Mouse (Mus musculus): ENCODE data around the gene Pros1.

The Pros1 gene

DNA sequence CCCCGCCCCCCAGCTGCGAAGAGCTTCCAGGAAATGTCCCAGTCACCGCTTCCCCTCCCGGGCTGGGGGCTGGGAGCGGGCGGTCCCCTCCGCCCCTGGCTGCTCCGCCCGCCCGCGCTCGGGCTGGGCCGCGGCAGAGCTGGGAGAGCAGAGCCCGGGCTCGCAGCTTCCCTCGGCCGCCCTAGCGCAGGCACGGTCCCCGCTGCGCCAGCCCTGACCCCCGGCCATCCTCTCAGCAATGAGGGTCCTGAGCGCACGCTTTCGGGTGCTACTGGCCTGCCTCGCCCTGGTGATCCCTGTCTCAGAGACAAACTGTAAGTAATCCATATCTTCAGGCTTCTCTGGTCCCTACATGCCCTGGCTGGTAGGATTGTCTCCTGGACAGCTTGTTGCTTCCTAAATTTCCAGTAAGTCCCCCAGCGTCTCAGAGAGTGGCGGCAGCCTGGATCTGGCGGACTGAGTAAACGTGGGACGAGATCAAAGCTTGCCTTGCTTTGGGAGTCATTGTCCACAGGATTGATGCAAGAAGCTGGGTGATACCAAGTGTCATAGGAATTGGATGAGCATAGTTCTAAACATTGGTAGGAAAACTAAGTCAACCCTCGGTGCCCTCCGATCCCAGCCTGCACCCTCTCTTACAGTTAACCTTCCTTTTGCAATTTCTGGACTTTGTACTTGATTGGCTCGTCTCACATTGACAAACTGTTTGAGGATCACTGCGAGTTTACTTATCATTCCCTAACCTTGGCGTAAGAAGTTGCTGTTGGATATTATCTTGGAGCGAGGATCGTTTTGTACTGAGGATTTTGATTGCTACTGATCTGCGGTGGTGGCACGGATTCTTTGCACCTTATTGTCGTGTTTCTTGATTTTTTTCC is at the start of gene Pros1:
Pros1 (plus strand) TSS at position 117 of the 878 bp plus-strand sequence.
- CTCF ChIA-PET = interaction anchor here in 2 of 4 experiments (0.6 to 1.6 kb wide), 4 partner anchors 16 to 28 kb away, joined by 3 to 6 read pairs (median 4); no protein-coding TSS in a partner anchor
- POLR2A ChIA-PET = interaction anchor here in 2 of 4 experiments (0.6 to 5.2 kb wide), 10 partner anchors 8 to 150 kb away, joined by 3 to 25 read pairs (median 4); partner anchors contain the start of genes Arl13b (in 1 of the 2) and Nsun3 (in 1 of the 2)

DNA sequence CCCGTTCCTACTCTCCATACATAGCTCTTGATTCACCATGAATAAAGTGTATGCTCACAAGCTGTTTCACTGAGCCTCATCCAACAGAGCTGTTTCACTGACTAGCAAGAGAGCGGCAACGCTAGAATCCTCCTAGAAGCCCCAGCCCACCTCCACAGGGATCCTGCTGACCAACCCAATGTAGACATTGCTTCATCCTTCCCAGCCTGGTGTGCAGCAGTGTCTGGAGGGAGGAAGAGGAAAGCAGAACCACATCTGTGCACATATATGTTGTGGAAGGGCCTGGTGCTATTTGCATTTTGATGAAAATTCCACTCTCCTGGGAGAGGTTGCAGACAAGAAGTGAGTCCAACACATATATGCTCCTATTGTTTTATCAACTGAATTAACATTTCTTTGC is 49.5 kb upstream of the Pros1 start:
- ChIA-PET CTCF (no interaction called here), POLR2A (no interaction called here)

DNA sequence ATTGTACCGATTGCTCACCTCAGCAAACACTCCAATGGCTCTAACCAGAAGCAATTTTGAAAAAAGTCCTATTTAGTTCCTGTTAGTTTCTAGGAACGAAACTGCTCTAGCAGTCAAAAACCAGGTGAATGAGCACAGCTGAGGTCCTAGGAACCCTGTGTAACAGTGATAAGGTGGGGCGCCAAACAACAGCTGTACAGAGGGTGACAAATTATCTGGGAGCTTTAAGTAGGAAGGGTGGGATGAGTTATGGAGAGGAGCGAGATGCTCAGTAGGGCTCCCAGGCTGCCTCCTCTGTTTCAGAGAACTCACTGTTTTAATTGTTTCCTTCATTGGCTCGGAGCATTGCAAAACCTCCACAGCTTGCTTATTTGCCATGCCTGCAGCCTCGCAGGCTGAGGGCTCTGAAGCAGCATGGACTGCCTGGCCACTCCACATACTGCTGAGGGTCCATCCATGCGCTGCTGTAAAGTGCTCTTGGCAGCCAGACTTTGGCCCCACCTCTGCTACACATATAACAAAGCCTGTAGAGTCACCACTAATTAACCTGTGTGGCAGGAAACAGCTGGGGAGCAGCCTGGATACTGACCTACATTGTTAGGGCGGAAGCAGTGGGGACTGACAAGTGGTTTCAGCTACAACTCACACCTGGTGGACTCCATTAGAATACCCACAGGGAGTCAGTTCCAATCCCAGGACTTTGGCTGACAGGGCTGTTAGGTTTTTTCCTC is 46.7 kb upstream of the Pros1 start:
- ChIA-PET POLR2A (interaction anchor here in 1 of 4 experiments (0.7 kb wide), 1 partner anchor 35 kb away, joined by 3 read pairs; no protein-coding TSS in a partner anchor), CTCF (interaction anchor here in 2 of 4 experiments (1.5 to 2.1 kb wide), 2 partner anchors 19 kb away, joined by 5 to 8 read pairs; no protein-coding TSS in a partner anchor)

DNA sequence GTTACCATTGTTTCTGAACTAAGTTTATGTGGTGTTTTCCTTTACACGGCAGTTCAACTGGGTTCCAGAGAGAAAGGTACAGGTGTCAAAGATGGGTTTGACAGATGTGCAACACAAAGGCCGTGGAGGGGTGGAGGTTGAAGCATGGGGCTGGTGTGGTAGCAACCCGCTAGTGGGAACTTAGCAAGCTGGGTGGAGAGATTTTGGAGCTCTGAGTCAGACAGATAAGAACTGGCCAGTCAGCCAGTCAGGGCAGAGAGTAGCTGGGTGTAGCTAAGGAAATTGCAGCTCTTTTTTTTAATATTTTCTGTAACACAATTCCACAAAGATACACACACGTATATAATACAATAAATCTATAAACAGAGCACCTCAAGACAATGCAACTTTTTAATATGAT is 43.3 kb upstream of the Pros1 start:
- CTCF ChIA-PET = interaction anchor here in 1 of 4 experiments (0.7 kb wide), 1 partner anchor 15 kb away, joined by 3 read pairs; no protein-coding TSS in a partner anchor
- POLR2A ChIA-PET = interaction anchor here in 1 of 4 experiments (2.4 kb wide), 1 partner anchor 25 kb away, joined by 7 read pairs; the partner anchor contains the start of gene Nsun3

DNA sequence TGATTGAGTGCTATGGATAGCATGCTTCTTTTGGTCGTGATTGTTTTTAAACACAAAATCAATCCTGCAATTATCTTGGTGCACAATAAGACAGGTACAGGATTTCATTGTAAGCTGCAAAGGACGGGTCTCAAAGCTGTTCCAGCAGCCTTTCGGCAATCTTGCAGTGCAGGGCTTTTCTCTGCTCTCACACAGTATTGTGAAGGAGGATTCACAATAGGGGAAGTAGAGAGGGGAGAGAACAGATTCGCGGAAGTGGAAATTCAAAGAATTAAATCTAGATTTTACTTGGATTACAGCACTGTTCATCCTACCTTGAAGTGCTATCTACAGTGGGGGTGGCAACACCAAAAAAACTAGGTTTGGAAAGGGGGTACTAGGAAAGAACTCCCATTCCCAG is 40.3 kb upstream of the Pros1 start:
- CTCF ChIA-PET = interaction anchor here in 3 of 4 experiments (1.3 to 1.7 kb wide), 3 partner anchors 12 to 13 kb away, joined by 3 to 5 read pairs (median 4); no protein-coding TSS in a partner anchor
- POLR2A ChIA-PET = interaction anchor here in 1 of 4 experiments (1.6 kb wide), 2 partner anchors 12 to 27 kb away, joined by 3 to 4 read pairs; partner anchors contain the start of gene Nsun3

DNA sequence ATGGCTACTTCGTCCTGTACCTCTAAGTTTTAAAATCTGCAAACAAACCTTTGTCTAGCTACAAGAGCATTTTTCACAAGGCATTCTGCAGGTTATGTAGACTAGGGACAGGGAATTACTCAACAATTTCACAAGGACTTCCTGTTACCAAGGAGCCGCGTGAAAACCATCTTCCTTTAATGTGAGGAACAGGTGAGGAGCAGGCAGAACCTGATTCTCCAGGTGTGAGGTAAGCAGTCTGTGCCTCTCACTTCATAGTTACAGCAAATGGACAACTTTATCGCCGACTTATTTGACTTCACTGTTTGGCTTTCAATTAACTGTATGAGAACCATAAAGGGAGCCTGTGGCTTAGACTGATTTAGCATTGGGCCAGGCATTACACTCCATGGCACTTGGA is 39.6 kb upstream of the Pros1 start, which contains the start of gene Stx19:
Stx19 (plus strand) TSS at position 186 of the 400 bp plus-strand sequence.
- CTCF ChIA-PET = interaction anchor here in 2 of 4 experiments (1.0 to 1.7 kb wide), 2 partner anchors 12 kb away, joined by 3 read pairs; no protein-coding TSS in a partner anchor

DNA sequence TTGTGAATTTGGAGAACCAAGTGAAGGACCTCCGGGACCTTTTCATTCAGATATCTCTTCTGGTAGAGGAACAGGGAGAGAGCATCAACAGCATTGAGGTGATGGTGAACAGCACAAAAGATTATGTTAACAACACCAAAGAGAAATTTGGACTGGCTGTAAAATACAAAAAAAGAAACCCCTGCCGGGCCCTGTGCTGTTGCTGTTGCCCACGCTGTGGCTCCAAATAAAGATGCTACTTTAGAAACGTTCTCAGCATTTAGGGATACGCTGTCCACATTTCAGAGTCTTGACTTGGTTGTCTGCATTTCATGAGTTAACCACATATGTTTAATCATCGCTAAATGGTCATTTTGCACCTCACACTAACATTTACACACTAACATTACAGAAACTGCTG is 31.6 kb upstream of the Pros1 start:
- POLR2A ChIA-PET = no interaction called here
- CTCF ChIA-PET = no interaction called here

More for the DNA sequence above, 39.6 kb upstream of the Pros1 start, which contains the start of gene Stx19:
- POLR2A ChIA-PET = interaction anchor here in 1 of 4 experiments (1.6 kb wide), 1 partner anchor 13 kb away, joined by 4 read pairs; no protein-coding TSS in a partner anchor

DNA sequence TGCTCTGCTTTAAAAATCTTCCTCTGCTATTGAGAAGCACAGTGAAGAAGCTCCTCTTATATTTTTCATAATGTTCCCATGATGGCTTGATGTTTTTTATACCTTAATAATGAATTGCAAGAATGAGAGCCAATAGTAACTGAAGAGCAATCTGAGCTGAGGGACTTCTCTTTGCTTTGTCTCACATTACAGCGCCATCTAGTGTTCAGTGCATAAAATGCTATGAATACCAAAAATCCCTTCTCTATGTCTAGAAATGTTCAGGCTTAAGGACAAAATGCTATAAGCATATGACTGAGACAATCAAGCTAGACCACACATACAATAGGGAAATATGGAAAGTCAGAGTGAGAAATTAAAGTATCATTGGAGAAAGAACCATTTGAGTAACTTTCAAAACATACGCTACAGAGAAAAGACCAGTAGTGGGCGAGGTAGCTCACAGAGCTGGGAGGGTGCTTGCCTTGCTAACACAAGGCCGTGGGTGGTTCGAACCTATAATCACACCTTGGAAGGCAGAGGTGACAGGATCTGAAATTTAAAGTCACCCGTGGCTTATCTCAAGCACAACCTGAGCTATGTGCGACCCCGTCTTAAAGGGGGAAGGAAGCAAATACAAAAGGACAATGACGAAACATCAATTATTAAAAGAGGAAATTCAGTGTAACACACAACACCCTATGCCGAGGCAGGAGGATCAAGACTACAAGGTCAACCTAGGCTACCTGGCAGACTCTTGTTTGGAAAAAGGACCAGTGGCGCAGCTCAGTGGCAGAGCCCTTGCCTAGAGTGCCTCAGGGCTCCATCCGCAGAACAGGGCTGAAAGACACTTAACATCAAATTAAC is 27.7 kb upstream of the Pros1 start:
- ChIA-PET POLR2A (interaction anchor here in 3 of 4 experiments (0.6 to 3.1 kb wide), 6 partner anchors 20 to 60 kb away, joined by 3 to 11 read pairs (median 3); partner anchors contain the start of genes Arl13b (in 3 of the 3) and Nsun3 (in 2 of the 3)), CTCF (interaction anchor here (0.5 to 2.0 kb wide), 28 partner anchors 9 to 1301 kb away, joined by 3 to 8 read pairs (median 3); partner anchors contain the start of genes Nsun3 (in 3 of the 4), Arl13b (in 1 of the 4), Pros1 (in 1 of the 4) and Stx19 (in 1 of the 4))

DNA sequence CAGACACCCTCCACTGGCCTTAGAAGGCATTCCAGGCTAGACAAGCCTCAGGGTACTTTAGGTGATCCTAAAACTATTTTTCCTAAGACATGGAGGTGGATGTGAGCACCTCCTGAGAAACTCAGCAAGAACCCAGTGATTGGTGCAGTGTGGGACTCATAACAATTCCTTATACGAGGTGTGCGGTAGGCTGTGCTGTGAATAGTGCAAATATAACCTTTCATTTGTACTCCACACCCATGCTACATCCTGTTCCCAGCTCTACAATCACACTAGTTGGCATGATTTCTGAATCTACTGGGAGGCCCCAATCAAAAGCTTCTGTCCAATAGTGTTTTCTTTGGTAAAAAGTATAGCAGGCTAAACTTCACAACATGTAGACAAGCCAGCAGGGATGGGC is 22.1 kb upstream of the Pros1 start:
- ChIA-PET POLR2A (interaction anchor here in 2 of 4 experiments (0.7 to 1.8 kb wide), 9 partner anchors 11 to 54 kb away, joined by 3 to 15 read pairs (median 5); partner anchors contain the start of genes Arl13b (in 2 of the 2), Nsun3 (in 2 of the 2) and Pros1 (in 1 of the 2)), CTCF (interaction anchor here in 3 of 4 experiments (0.6 to 1.8 kb wide), 14 partner anchors 11 to 325 kb away, joined by 3 to 16 read pairs (median 3); partner anchors contain the start of genes Arl13b (in 3 of the 3), Pros1 (in 2 of the 3) and Nsun3 (in 1 of the 3))

DNA sequence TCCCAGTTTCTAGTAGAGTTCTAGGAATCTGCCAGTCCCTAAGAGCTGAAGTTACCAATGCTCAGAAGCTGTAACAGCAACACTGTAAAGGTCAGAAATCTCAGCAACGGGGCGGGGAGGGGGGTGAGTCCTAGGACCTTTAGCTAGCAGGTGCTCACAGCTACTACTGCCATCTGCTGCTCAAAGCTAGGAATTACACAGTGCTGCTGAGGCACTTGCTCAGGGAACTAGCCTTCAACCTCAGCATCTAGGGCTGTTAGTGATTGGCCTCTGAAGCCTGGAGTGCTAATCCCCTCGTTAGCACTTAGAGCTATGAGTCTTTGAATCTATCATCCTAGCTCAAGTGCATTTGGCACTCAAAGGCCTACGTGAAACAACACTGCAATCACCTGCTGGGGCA is 21.6 kb upstream of the Pros1 start:
- CTCF ChIA-PET = interaction anchor here in 3 of 4 experiments (0.5 to 1.8 kb wide), 14 partner anchors 11 to 270 kb away, joined by 3 to 16 read pairs (median 3); partner anchors contain the start of genes Arl13b (in 3 of the 3), Pros1 (in 2 of the 3) and Nsun3 (in 1 of the 3)
- POLR2A ChIA-PET = interaction anchor here in 2 of 4 experiments (0.7 to 1.8 kb wide), 9 partner anchors 11 to 54 kb away, joined by 3 to 15 read pairs (median 5); partner anchors contain the start of genes Arl13b (in 2 of the 2), Nsun3 (in 2 of the 2) and Pros1 (in 1 of the 2)

DNA sequence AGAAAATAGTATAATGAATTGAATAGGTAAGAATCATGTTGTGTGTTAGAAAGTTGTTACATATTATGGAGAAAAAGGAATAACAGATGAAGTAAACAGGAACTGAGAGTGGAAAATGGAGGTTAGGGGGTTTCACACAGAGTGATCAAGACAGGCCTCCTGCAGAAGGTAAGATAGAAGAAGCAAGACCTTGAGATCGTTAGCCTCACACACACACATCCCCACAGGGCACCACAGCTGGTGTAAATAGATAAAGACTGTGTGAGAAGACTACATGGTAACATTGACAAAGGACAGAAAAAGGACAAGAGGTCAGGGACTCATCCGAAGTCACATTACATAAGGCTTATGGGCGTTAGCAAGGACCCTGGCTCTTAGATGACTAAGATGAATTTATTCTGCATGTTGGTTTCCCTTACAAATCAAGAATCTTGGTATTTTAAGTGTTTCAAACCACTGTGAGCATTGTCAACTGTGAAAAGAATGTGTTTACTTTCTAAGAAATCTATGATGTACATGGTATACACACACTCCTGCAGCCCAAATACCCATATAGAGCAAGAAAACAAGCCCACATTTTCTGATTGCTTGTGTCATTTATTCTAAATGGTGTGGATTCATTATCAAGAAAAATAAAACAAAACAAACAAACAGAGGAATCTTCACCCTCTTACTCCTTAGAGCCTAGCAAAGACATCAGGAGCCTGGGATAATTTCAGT is 19.9 kb upstream of the Pros1 start:
- ChIA-PET POLR2A (interaction anchor here in 3 of 4 experiments (0.5 to 1.4 kb wide), 5 partner anchors 9 to 452 kb away, joined by 3 to 8 read pairs (median 3); partner anchors contain the start of genes Nsun3 (in 2 of the 3) and Arl13b (in 1 of the 3)), CTCF (interaction anchor here in 2 of 4 experiments (1.1 to 1.4 kb wide), 2 partner anchors 8 to 13 kb away, joined by 4 read pairs; partner anchors contain the start of gene Arl13b (in 1 of the 2))

DNA sequence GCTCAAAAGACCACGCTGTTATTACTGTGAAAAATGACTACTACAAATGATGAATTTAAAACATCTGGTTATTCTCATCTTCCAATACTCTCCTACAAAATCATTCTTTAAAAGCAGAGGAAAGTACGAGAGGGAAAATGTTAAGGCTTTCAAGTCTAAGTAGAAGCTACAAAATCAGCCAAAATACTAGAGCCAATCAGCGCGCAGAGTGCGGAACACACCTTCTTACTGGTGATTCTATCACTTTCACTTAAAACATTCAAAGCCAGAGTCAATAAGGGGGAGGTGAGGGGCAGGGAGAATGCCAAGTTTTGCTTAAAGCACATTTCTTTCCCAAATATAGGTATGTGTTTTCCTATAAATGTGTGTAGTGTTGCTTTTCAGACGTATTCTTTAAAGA is 8.8 kb upstream of the Pros1 start:
- ChIA-PET CTCF (no interaction called here), POLR2A (interaction anchor here in 1 of 4 experiments (1.7 to 2.1 kb wide), 2 partner anchors 12 to 18 kb away, joined by 5 to 11 read pairs; no protein-coding TSS in a partner anchor)

DNA sequence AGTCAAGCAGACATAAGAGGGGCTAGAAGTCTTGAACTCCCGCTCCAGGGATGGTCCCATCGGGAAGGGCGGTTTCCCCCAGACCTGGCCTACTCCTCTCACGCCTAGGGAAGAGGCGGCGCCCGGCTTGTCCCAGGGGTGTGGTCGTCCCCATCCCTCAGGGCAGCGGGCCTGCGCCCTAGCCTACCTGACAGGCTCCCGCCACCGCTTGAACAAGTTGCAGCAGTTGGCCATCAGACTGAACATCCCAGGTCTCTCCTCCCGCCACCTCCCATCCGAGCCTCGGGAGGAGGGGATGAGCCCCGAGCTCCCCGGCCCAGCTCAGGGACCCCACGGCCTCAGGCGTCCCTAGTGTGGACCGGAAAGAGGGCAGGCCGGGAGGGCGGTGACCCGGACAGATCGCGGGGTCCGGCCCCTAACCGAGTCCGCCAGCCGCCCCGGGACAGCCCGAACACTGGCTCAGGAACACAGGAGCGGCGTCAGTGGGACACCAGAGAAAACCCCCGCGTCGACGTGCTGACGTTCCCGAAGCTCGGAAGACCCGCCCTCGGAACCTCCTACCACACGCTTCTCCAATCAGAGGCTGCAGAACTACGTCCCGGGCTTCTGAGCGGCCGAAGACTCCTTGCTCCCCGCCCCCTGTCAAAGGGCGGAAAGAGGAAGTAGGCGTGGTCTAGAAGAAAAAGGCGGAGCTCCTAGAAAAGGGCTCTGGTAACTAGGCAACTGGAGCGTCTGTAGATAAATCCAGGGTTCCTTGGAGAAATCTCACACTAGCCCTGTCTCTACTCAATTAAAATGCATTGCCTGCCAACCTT is 7.4 kb upstream of the Pros1 start, which contains the start of gene Arl13b:
Arl13b (minus strand) TSS at position 543 of the 815 bp plus-strand sequence.
- CTCF ChIA-PET = interaction anchor here in 3 of 4 experiments (0.6 to 1.6 kb wide), 7 partner anchors 13 to 167 kb away, joined by 3 to 16 read pairs (median 4); partner anchors contain the start of gene Nsun3 (in 1 of the 3)
- POLR2A ChIA-PET = interaction anchor here in 3 of 4 experiments (0.7 to 2.2 kb wide), 24 partner anchors 9 to 91 kb away, joined by 3 to 25 read pairs (median 5); partner anchors contain the start of genes Nsun3 (in 2 of the 3) and Pros1 (in 1 of the 3)

DNA sequence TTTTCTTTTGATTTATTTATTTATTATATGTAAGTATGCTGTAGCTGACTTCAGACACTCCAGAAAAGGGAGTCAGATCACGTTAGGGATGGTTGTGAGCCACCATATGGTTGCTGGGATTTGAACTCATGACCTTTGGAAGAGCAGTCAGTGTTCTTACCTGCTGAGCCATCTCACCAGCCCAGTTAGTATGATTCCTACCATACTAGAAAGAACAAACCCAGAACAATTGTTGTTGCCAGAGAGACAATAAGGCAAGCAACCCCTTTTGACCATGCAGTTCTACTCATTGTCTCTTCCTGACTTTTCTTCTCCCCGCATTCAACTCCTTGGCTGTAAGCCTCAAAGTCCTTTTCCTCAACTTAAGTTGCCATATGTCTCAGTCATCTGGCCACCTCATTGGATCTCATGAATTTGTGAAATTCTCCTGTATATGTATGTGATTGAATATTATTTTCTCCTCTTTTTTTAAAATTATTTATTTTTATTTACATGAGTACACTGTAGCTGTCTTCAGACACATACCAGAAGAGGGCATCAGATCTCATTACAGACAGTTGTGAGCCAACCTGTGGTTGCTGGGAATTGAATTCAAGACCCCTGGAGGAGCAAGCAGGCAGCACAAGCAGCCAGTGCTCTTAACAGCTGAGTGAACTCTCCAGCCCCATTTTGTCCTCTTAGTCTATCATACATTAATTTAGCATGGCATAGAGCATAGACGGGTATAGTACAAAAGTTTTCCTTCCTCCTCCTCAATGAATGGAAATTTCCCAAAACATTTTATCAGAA is 1.4 kb upstream of the Pros1 start:
- ChIA-PET POLR2A (interaction anchor here in 1 of 4 experiments (1.3 to 1.4 kb wide), 2 partner anchors 16 to 20 kb away, joined by 3 read pairs; no protein-coding TSS in a partner anchor), CTCF (interaction anchor here in 1 of 4 experiments (1.4 to 1.6 kb wide), 2 partner anchors 20 to 26 kb away, joined by 3 to 6 read pairs; no protein-coding TSS in a partner anchor)

Measured in embryonic stem cell, embryonic (primary cell).